32 mouse cellular contexts compared by ENCODE assay signal in genomic region chr5:132190190-132190589, GRCm38 (mm10).
DNase-seq lines count a peak whose midpoint lies in the region; ATAC-seq and TF ChIP-seq lines count a peak whose summit lies in the region.
"Had no signal": no experiment of that assay in that cellular context is flagged by ENCODE, and none has a peak within 500 bp of the region (broad histone marks: within the 10 kb centered on the region; RNA-seq: fewer than 3 reads in every experiment).

No protein-coding gene starts in this region.

- no peak for TF ChIP-seq CTCF in brain, embryonic 14.5 days (IDR thresholded peaks at IDR 0.05; ENCODE audit: borderline replicate concordance, extremely low read depth, insufficient read depth, insufficient read length)

- WGBS in heart, embryonic 16.5 days = 37% methylated on average over 4 of the region's 4 CpGs
- 58% methylated on average over 4 of the region's 4 CpGs for WGBS in heart, embryonic 12.5 days
- WGBS in lung, embryonic 16.5 days = 33% methylated on average over 4 of the region's 4 CpGs

- H3K27ac ChIP-seq in heart, embryonic 16.5 days (ENCODE audit: low read length) = no peak overlapping the region
- no peak overlapping the region for H3K27ac ChIP-seq in heart, embryonic 12.5 days (ENCODE audit: poor library complexity, severe bottlenecking)
- H3K27ac ChIP-seq in lung, embryonic 16.5 days (ENCODE audit: low read length) = no peak overlapping the region
- H3K27ac ChIP-seq: embryonic facial prominence, embryonic 12.5 days; forebrain, embryonic 10.5 days; hindbrain, embryonic 10.5 days; hindbrain, embryonic 15.5 days; kidney, embryonic 15.5 days; layer of hippocampus, adult 2 months; limb, embryonic 13.5 days; midbrain, embryonic 10.5 days; midbrain, embryonic 15.5 days; neural tube, embryonic 15.5 days had no signal

- H3K9me3 ChIP-seq in heart, embryonic 16.5 days (replicated peaks; ENCODE audit: control insufficient read depth, low read length) = no peaks in the 10 kb centered on the region
- H3K9me3 ChIP-seq in heart, embryonic 12.5 days (replicated peaks) = no peaks in the 10 kb centered on the region
- H3K9me3 ChIP-seq in lung, embryonic 16.5 days (ENCODE audit: control insufficient read depth, low read length) = no peaks in the 10 kb centered on the region
- H3K9me3 ChIP-seq: embryonic facial prominence, embryonic 12.5 days; forebrain, embryonic 10.5 days; hindbrain, embryonic 10.5 days; hindbrain, embryonic 15.5 days; kidney, embryonic 15.5 days; limb, embryonic 13.5 days; midbrain, embryonic 10.5 days; midbrain, embryonic 15.5 days; neural tube, embryonic 15.5 days had no signal

- peak; percentile 37 for ATAC-seq in heart, embryonic 16.5 days (replicated peaks; ENCODE audit: extremely low read depth, insufficient read depth, low FRiP score)
- no peak for ATAC-seq in heart, embryonic 12.5 days (ENCODE audit: insufficient number of reproducible peaks, low FRiP score)
- peak; percentile 37; the same call in 1 of the 2 replicates for ATAC-seq in lung, embryonic 16.5 days (ENCODE audit: low read depth)
- ATAC-seq: forebrain, postnatal 0 days; inflammation-experienced regulatory T-cells, adult 6 months; midbrain, embryonic 15.5 days; Patski had no signal

- no peak overlapping the region for H3K9ac ChIP-seq in heart, embryonic 16.5 days (ENCODE audit: low read length)
- no peak overlapping the region for H3K9ac ChIP-seq in heart, embryonic 12.5 days
- no peak overlapping the region for H3K9ac ChIP-seq in lung, embryonic 16.5 days (ENCODE audit: low read length)
- H3K9ac ChIP-seq: embryonic facial prominence, embryonic 12.5 days; forebrain, postnatal 0 days; hindbrain, embryonic 15.5 days; kidney, embryonic 15.5 days; limb, embryonic 13.5 days; midbrain, embryonic 15.5 days; neural tube, embryonic 15.5 days had no signal

- TF ChIP-seq POLR2A in brain, embryonic 14.5 days (IDR thresholded peaks at IDR 0.05; ENCODE audit: borderline replicate concordance, extremely low read depth, insufficient read depth, insufficient read length, poor library complexity, severe bottlenecking) = no peak

- no peak overlapping the region for H3K4me2 ChIP-seq in heart, embryonic 16.5 days (ENCODE audit: low read depth, low read length)
- no peak overlapping the region for H3K4me2 ChIP-seq in heart, embryonic 12.5 days
- H3K4me2 ChIP-seq in lung, embryonic 16.5 days (ENCODE audit: low read depth, low read length) = no peak overlapping the region
- H3K4me2 ChIP-seq: embryonic facial prominence, embryonic 12.5 days; hindbrain, embryonic 15.5 days; kidney, embryonic 15.5 days; limb, embryonic 13.5 days; liver, embryonic 11.5 days; midbrain, embryonic 15.5 days; neural tube, embryonic 15.5 days had no signal

- intact Hi-C loops in heart, postnatal 36 days (cut with DNase I) = no loop called here

- peak; percentile 75 for DNase-seq in heart, adult 11 months
- DNase-seq in heart, postnatal 36 days = no peak
- DNase-seq in lung, postnatal 10 days = no peak
- DNase-seq in brain, embryonic 14.5 days (ENCODE audit: low read depth) = peak; percentile 63
- DNase-seq in layer of hippocampus, adult 9-10 months (ENCODE audit: low spot score) = no peak
- DNase-seq: adrenal gland, postnatal 10 days; cerebellum, adult 11 months; cerebellum, adult 9-10 months; cerebellum, postnatal 36 days; forebrain, postnatal 0 days; kidney, adult 11 months; kidney, postnatal 36 days; retina, postnatal 1 day; right cerebral cortex, postnatal 25 days; thymus, adult 18-20 months; thymus, postnatal 25 days had no signal

- no peaks in the 10 kb centered on the region for H3K27me3 ChIP-seq in heart, embryonic 16.5 days (ENCODE audit: control insufficient read depth, insufficient read depth, low read length)
- H3K27me3 ChIP-seq in heart, embryonic 12.5 days (replicated peaks) = no peaks in the 10 kb centered on the region
- H3K27me3 ChIP-seq in lung, embryonic 16.5 days (ENCODE audit: control insufficient read depth, insufficient read depth, low read depth, low read length) = no peaks in the 10 kb centered on the region
- H3K27me3 ChIP-seq: embryonic facial prominence, embryonic 12.5 days; hindbrain, embryonic 15.5 days; kidney, embryonic 15.5 days; limb, embryonic 13.5 days; midbrain, embryonic 15.5 days; neural tube, embryonic 15.5 days had no signal

- H3K4me3 ChIP-seq in heart, embryonic 16.5 days (ENCODE audit: low read length) = no peak overlapping the region
- no peak overlapping the region for H3K4me3 ChIP-seq in heart, embryonic 12.5 days
- H3K4me3 ChIP-seq in lung, embryonic 16.5 days (ENCODE audit: low read length) = no peak overlapping the region
- H3K4me3 ChIP-seq: embryonic facial prominence, embryonic 12.5 days; forebrain, embryonic 10.5 days; hindbrain, embryonic 10.5 days; hindbrain, embryonic 15.5 days; kidney, embryonic 15.5 days; layer of hippocampus, adult 2 months; limb, embryonic 13.5 days; midbrain, embryonic 10.5 days; midbrain, embryonic 15.5 days; neural tube, embryonic 15.5 days had no signal

- H3K4me1 ChIP-seq in heart, embryonic 16.5 days (ENCODE audit: control insufficient read depth, insufficient read depth, low read length) = peaks cover 28% of the 10 kb centered on the region
- H3K4me1 ChIP-seq in heart, embryonic 12.5 days (replicated peaks) = peaks cover 44% of the 10 kb centered on the region
- peaks cover 22% of the 10 kb centered on the region for H3K4me1 ChIP-seq in lung, embryonic 16.5 days (replicated peaks; ENCODE audit: control insufficient read depth, insufficient read depth, low read length)

- no peaks in the 10 kb centered on the region for H3K36me3 ChIP-seq in heart, embryonic 16.5 days (ENCODE audit: control insufficient read depth, insufficient read depth)
- no peaks in the 10 kb centered on the region for H3K36me3 ChIP-seq in heart, embryonic 12.5 days
- no peaks in the 10 kb centered on the region for H3K36me3 ChIP-seq in lung, embryonic 16.5 days (ENCODE audit: control insufficient read depth, insufficient read depth, low read length)
- H3K36me3 ChIP-seq: embryonic facial prominence, embryonic 12.5 days; forebrain, embryonic 10.5 days; hindbrain, embryonic 10.5 days; hindbrain, embryonic 15.5 days; kidney, embryonic 15.5 days; limb, embryonic 13.5 days; midbrain, embryonic 10.5 days; midbrain, embryonic 15.5 days; neural tube, embryonic 15.5 days had no signal

Comparison
In these comparisons a context has a peak if more than half of its experiments do, and no peak if none do; other contexts are left out.
1. DNase-seq: peak in heart, adult 11 months (single experiment) and brain, embryonic 14.5 days (single experiment); none in heart, postnatal 36 days (0 of 2), lung, postnatal 10 days (single experiment) and layer of hippocampus, adult 9-10 months (single experiment).